Mouse (Mus musculus) liver, embryonic 12.5 days (tissue): Measurements from ENCODE around the gene Capn9. TPM values are rescaled to one million over a fixed set of nuclear protein-coding genes. Genes with fewer than 3 reads are reported as not detected.

Experiments used
- ATAC-seq: fragments of 200-750 bp; cut with Nextera tagmentation; 2 replicates; pipeline ENCODE4 v1.8.0; 2017; ENCODE audit warnings: moderate number of reproducible peaks, mild to moderate bottlenecking, moderate library complexity
- H3K27ac ChIP-seq: fragments of 300-500 bp; sonication (generic); 2 replicates; pipeline ENCODE4 v1.5.1; 2016; ENCODE audit warnings: mild to moderate bottlenecking
- H3K27me3 ChIP-seq: fragments of 300-500 bp; sonication (generic); replicated peaks from 2 replicates; pipeline ENCODE4 v1.6.1; 2016; ENCODE audit warnings: mild to moderate bottlenecking, moderate library complexity
- H3K36me3 ChIP-seq: fragments of 300-500 bp; sonication (generic); 2 replicates; pipeline ENCODE4 v1.6.1; 2016; ENCODE audit warnings: mild to moderate bottlenecking, moderate library complexity
- H3K4me1 ChIP-seq: fragments of 300-500 bp; sonication (generic); 2 replicates; pipeline ENCODE4 v1.6.1; 2016
- H3K4me2 ChIP-seq: fragments of 300-500 bp; sonication (generic); 2 replicates; pipeline ENCODE4 v1.6.1; 2016; ENCODE audit warnings: mild to moderate bottlenecking, moderate library complexity
- H3K4me3 ChIP-seq: fragments of 300-500 bp; sonication (generic); 2 replicates; pipeline ENCODE4 v1.5.1; 2016; ENCODE audit warnings: mild to moderate bottlenecking, moderate library complexity
- H3K9ac ChIP-seq: fragments of 300-500 bp; sonication (generic); 2 replicates; pipeline ENCODE4 v1.6.1; 2016; ENCODE audit warnings: mild to moderate bottlenecking, moderate library complexity
- H3K9me3 ChIP-seq: fragments of 300-500 bp; sonication (generic); replicated peaks from 2 replicates; pipeline ENCODE4 v1.6.1; 2016; ENCODE audit warnings: mild to moderate bottlenecking, moderate library complexity
- WGBS: fragments of 180-500 bp; shearing (Covaris S2); methylation state at CpG from one replicate; pipeline ENCODE4 v1.1.7; 2016; ENCODE audit not compliant: insufficient replicate concordance; 5-methylcytosine and 5-hydroxymethylcytosine counted together
- polyA plus RNA-seq: library from polyadenylated mRNA; unstranded; fragments of >200 nt; fragmentation: Nextera tagmentation; extraction: Ambion mirVana; gene quantifications from 2 replicates; pipeline ENCODE4 v1.2.1, GENCODE M21; 2016

Gene Capn9
- polyA plus RNA-seq, 1 experiment from 2014 or later: 0.05 TPM

DNA sequence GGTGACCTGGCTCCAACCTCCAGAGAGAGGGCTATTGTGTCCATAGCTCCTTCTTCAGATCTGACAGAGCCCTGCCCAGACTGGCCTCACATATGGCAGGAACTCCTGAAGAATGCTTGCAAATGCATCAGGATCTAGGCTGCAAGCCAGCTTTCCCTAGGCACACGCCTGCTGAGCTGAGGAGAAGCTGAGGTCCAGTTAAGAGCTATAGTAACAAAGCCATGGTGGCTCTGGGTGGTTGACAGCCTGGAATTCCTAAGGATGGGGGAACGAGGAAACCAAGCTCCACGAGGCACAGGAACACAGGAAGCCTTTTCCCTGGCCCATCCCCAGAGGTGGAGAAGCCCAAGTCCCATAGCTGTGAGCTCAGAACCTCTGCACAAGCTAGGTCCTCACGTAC lies 76.6 kb downstream of the Capn9 start:
- H3K4me2 ChIP-seq: no peak overlapping the region
- 44% methylated on average over 4 of the region's 4 CpGs for WGBS
- H3K9ac ChIP-seq: no peak overlapping the region
- peak; percentile 17; the same call in 1 of the 2 replicates for ATAC-seq
- H3K27me3 ChIP-seq: no peaks in the 10 kb centered on the region
- no peak overlapping the region for H3K4me3 ChIP-seq
- H3K27ac ChIP-seq: peak overlapping the region; percentile 55
- H3K4me1 ChIP-seq: peaks cover 57% of the 10 kb centered on the region
- H3K36me3 ChIP-seq: peaks cover 16% of the 10 kb centered on the region; the same call in 1 of the 2 replicates
- H3K9me3 ChIP-seq: no peaks in the 10 kb centered on the region

DNA sequence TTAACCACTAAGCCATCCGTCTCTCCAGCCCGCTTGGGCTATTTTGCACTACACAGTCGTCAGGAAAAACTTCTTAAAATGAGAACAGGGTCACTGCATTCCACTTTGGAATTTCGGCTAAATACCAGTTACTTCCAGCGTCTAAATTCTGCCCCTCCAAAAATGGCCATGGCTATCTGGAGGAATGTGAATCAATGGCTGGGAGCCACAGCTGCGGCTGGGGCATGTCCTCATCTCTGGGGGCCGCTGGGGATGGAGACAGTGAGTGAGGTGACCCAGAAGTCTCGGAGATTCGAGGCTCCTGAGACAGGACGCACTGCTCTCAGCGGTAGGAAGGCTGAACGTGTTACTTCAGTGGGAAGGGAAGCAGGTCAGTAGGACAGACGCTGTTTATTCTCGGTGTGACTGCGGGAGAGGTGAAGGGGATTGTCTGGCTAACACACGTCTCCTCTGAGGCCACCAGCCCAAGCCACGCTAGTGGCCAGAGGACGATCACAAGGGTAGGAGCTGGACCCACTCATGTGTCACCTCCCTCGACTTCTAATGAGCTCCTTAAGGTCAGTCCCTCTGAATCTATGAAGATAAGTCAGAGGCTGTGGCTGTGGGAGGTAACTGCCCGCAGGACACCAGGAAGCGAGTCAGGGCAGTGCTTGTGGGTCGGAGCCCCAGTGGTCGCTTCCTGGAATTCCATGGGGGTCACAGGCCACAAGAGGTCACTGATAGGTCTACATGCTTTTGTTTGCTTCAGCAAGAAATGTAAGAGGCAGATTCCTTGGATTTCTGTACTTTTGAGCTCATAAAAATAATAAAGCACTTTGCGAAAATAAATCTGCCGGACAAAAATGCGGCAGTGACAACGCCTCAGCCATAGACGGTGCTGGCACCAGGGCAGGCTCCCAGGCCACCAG lies 77.9 kb downstream of the Capn9 start:
- H3K27ac ChIP-seq: peak overlapping the region; percentile 36
- H3K4me1 ChIP-seq: peaks cover 62% of the 10 kb centered on the region
- ATAC-seq: no peak
- H3K9ac ChIP-seq: no peak overlapping the region
- no peaks in the 10 kb centered on the region for H3K9me3 ChIP-seq
- H3K36me3 ChIP-seq: peaks cover 16% of the 10 kb centered on the region; the same call in 1 of the 2 replicates
- no peaks in the 10 kb centered on the region for H3K27me3 ChIP-seq
- WGBS: 64% methylated on average over 28 of the region's 28 CpGs
- H3K4me2 ChIP-seq: no peak overlapping the region
- H3K4me3 ChIP-seq: no peak overlapping the region

DNA sequence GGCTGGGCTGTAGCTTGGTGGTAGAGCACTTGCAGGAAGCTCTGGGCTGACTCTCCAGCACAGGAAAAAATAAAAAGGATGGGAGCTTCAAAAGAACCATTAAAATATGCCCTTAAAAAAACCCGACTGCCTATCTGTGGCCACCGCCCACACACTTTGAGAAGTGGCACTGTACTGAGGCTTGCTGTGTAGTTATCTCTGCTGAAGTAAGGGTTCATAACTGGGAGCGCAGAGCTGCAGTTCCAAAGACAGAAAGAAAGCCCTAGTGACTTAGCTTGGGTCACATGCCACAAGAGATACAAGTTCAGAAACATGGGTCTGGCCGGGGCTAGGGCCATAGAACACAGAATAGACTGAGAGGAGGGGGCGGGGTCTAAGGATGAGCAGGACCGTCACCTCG lies 82.0 kb downstream of the Capn9 start:
- H3K4me2 ChIP-seq: peak overlapping the region; percentile 53
- peaks cover 3% of the 10 kb centered on the region; the same call in 1 of the 2 replicates for H3K36me3 ChIP-seq
- H3K27ac ChIP-seq: peak overlapping the region; percentile 82
- H3K4me1 ChIP-seq: peaks cover 88% of the 10 kb centered on the region
- peak; percentile 90 for ATAC-seq
- H3K9me3 ChIP-seq: no peaks in the 10 kb centered on the region
- H3K4me3 ChIP-seq: peak overlapping the region; percentile 1; the same call in 1 of the 2 replicates
- 38% methylated on average over 7 of the region's 7 CpGs for WGBS
- no peaks in the 10 kb centered on the region for H3K27me3 ChIP-seq
- 0 out of 2 replicates have a peak overlapping the region, but pooled peaks have one; percentile 0 for H3K9ac ChIP-seq

DNA sequence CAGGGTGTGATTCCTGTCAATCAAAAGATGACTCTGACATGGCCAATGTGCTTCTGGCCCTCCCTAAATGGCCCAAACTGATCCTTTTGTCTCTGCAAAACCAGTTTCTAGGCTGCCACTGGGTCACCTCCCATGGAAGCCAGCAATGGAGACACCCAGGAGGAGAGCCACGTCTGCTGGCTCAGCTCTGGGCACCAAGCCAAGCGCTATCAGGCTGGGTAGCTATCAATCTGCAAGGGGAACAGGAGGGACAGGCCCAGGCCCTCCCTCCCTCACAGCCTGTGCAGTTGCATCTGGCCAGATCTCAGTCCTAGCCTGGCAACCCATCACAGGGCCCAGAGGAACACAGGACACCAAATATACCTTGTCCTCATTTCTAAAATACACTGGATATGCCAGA lies 82.5 kb downstream of the Capn9 start:
- Histone ChIP-seq H3K4me3 (peak overlapping the region; percentile 1; the same call in 1 of the 2 replicates), H3K9ac (peak overlapping the region; percentile 17; the same call in 1 of the 2 replicates)
- peak; percentile 77 for ATAC-seq

DNA sequence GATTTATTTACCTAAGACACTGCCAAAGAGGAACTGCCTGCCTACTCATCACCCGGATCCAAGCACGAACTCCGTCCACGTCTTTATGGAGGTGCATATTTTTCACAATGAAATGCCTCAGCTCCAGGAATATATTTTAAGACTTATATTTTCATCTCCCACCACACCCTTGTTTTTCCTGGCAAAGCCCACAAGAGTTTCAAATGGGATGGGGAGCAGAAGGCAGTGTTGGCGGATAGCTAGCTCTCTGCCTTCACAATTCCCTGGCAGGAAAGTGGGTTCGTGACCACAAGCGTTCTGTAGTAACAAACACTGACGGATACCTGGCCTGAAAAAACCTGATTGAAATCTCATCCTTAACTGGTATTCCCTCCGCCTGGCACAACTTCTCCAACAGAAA lies 85.9 kb downstream of the Capn9 start:
- Histone ChIP-seq H3K4me2 (peak overlapping the region; percentile 99), H3K4me3 (peak overlapping the region; percentile 82), H3K9ac (peak overlapping the region; percentile 89), H3K36me3 (no peaks in the 10 kb centered on the region), H3K4me1 (peaks cover 63% of the 10 kb centered on the region), H3K9me3 (no peaks in the 10 kb centered on the region), H3K27ac (no peak overlapping the region; the same call in 1 of the 2 replicates), H3K27me3 (no peaks in the 10 kb centered on the region)
- WGBS: 54% methylated on average over 9 of the region's 9 CpGs
- ATAC-seq: no peak

More for the DNA sequence above, 82.5 kb downstream of the Capn9 start:
- no peaks in the 10 kb centered on the region for H3K9me3 ChIP-seq
- peak overlapping the region; percentile 53 for H3K4me2 ChIP-seq
- H3K4me1 ChIP-seq: peaks cover 86% of the 10 kb centered on the region
- peak overlapping the region; percentile 82 for H3K27ac ChIP-seq
- H3K36me3 ChIP-seq: peaks cover 3% of the 10 kb centered on the region; the same call in 1 of the 2 replicates
- no peaks in the 10 kb centered on the region for H3K27me3 ChIP-seq
- 26% methylated on average over 2 of the region's 2 CpGs for WGBS

DNA sequence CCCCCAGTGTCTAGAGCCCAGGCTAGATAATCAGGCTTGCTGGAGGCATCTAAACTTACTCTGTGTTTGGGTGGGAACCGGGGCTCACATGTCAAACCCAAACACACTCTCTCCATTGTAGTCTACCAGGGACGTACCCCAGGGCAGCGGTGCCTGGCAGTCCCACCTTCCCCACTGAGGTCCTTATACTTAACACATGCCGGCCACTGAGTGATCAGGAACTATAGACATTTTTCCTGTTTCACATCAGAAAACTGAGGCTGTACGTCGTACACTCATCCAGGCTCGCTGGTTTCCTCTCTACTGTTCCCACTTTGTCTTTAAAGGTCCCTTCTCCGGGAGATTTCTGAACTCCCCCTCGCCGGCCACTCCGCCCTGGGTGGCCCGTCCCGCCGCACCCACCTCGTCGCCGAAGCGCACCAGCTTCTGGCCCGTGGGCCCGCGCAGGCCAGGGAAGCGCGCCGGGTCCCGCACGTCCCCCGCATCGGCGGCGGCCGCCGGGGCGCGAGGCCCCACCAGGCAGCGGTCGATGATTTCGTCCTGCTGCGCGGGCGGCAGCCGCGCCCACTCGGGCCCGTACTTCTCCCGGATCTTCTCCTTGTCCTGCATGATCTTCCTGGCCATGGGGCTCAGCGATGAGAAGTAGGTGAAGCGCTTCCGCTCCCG lies 86.7 kb downstream of the Capn9 start:
- H3K4me3 ChIP-seq: peak overlapping the region; percentile 82
- no peaks in the 10 kb centered on the region for H3K9me3 ChIP-seq
- H3K4me1 ChIP-seq: peaks cover 55% of the 10 kb centered on the region
- peak overlapping the region; percentile 78 for H3K27ac ChIP-seq
- H3K27me3 ChIP-seq: no peaks in the 10 kb centered on the region
- WGBS: under 1% methylated on average over 49 of the region's 49 CpGs
- peak overlapping the region; percentile 99 for H3K4me2 ChIP-seq
- ATAC-seq: peak; percentile 28
- peak overlapping the region; percentile 89 for H3K9ac ChIP-seq
- no peaks in the 10 kb centered on the region for H3K36me3 ChIP-seq

DNA sequence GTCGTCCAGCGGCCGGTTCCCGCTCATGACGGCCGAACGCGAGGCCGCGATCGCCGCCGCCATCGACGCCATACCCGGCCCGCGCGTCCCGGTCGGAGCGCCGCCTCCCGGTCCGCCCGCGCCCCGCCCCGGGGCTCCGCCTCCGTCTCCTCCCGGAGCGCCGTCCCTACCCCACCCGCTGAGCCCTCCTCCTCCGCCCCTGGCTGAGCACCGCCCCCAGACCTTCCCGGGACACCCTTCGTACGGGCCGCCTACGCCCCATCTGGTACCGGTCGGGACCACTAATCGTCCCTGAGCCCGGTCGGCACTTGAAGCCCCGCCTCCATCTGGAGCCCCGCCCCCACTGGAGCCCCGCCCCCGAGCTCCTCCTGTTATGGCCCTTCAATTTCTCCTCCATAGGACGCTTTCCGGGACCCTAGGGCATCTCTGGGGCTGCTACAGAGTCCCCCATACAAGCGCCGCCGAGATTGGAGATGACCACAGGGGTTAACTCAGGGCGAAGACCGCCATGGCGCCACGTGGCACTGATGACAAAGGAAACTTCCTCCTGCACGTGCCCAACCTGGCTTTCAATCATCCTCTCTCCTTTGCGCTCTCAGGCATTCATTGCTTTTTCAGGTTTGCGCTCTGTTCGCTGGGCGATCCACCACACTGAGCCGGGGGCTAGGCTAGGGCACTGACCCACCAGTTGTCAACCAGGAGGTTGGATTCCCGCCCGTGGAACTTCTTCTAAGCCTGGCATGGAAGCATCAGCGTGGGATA lies 87.4 kb downstream of the Capn9 start, which contains the start of gene 2310022B05Rik:
2310022B05Rik (minus strand) TSS at position 258 of the 762 bp plus-strand sequence.
- peaks cover 48% of the 10 kb centered on the region for H3K4me1 ChIP-seq
- WGBS: 3% methylated on average over 69 of the region's 69 CpGs

DNA sequence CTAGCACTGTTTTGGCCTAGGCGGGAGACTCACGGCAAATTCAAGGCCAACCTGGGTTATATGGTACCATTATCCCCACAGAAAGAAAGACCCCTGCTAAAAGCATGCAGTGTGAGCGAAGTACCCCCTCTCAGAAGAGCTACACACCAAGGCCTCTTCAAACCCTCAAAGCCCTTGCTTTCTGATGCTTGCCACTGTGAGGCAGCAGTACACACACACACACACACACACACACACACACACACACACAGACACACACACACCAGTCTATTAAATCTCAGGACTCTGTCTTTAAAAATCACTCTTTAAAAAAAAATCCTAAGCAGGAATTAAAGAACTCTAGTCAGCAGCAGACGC lies 87.9 kb downstream of the Capn9 start:
- Histone ChIP-seq H3K4me2 (peak overlapping the region; percentile 99), H3K4me3 (peak overlapping the region; percentile 82; the same call in 1 of the 2 replicates)
- 72% methylated on average over 4 of the region's 4 CpGs for WGBS

More for the DNA sequence above, 87.4 kb downstream of the Capn9 start, which contains the start of gene 2310022B05Rik:
- Histone ChIP-seq H3K9ac (peak within 1 kb of the TSS; percentile 89), H3K4me2 (peak within 1 kb of the TSS; percentile 99), H3K4me3 (peak within 1 kb of the TSS; percentile 82), H3K27me3 (no peaks in the 10 kb centered on the region), H3K36me3 (no peaks in the 10 kb centered on the region), H3K9me3 (no peaks in the 10 kb centered on the region), H3K27ac (peak within 1 kb of the TSS; percentile 78)
- ATAC-seq: peak; percentile 84

DNA sequence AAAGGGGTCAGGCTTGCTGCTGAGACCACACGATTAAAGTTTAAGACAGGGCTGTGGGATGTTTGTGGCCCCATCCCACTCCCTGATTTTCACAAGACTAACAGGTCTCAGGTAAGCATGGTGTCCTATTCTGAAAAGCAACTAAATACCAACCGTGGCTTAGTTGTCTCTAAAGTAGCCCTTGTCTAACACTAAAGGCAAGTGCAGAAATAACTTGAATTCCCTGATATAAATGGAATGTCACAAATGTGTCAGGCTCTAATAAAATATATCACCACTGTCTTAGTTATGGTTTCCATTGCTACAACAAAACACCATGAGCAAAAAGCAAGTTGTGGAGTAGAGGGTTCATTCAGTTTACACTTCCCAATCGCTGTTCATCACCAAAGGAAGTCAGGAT lies 88.5 kb downstream of the Capn9 start:
- H3K27ac ChIP-seq: no peak overlapping the region
- no peak overlapping the region for H3K4me3 ChIP-seq
- 68% methylated on average over 3 of the region's 3 CpGs for WGBS
- no peaks in the 10 kb centered on the region for H3K9me3 ChIP-seq
- ATAC-seq: no peak
- no peaks in the 10 kb centered on the region for H3K36me3 ChIP-seq
- H3K4me2 ChIP-seq: no peak overlapping the region
- no peaks in the 10 kb centered on the region for H3K27me3 ChIP-seq
- peaks cover 38% of the 10 kb centered on the region for H3K4me1 ChIP-seq
- H3K9ac ChIP-seq: no peak overlapping the region

More for the DNA sequence above, 87.9 kb downstream of the Capn9 start:
- no peak for ATAC-seq
- no peaks in the 10 kb centered on the region for H3K27me3 ChIP-seq
- peak overlapping the region; percentile 78; the same call in 1 of the 2 replicates for H3K27ac ChIP-seq
- H3K4me1 ChIP-seq: peaks cover 43% of the 10 kb centered on the region
- H3K9me3 ChIP-seq: no peaks in the 10 kb centered on the region
- no peak overlapping the region for H3K9ac ChIP-seq
- H3K36me3 ChIP-seq: no peaks in the 10 kb centered on the region
